Mouse (Mus musculus): ENCODE results near the gene Ankk1.

The Ankk1 gene

GRCm38 (mm10) chr9:49426921-49427320 lies at the start of gene Ankk1:
Ankk1 (minus strand) TSS chr9:49427021.
- in situ Hi-C loops (cut with MboI; ENCODE audit: low pct_unique_long_range_greater_than_20kb in 1 of 2, low sequenced_read_pairs in 2 of 2, unreplicated experiment in 1 of 2) = no loop called here

- in situ Hi-C loops (cut with MboI; ENCODE audit: low pct_unique_long_range_greater_than_20kb in 1 of 2, low sequenced_read_pairs in 2 of 2, unreplicated experiment in 1 of 2) = no loop called here
These were observed 45.3 kb upstream of the Ankk1 start for GRCm38 (mm10) chr9:49472126-49472525.

- in situ Hi-C loops (cut with MboI; ENCODE audit: low pct_unique_long_range_greater_than_20kb in 1 of 2, low sequenced_read_pairs in 2 of 2, unreplicated experiment in 1 of 2) = no loop called here
These were observed 44.1 kb upstream of the Ankk1 start for GRCm38 (mm10) chr9:49470946-49471345.

- in situ Hi-C loops (cut with MboI; ENCODE audit: low pct_unique_long_range_greater_than_20kb in 1 of 2, low sequenced_read_pairs in 2 of 2, unreplicated experiment in 1 of 2) = no loop called here
These were observed 43.2 kb upstream of the Ankk1 start for GRCm38 (mm10) chr9:49470006-49470405.

- in situ Hi-C loops (cut with MboI; ENCODE audit: low pct_unique_long_range_greater_than_20kb in 1 of 2, low sequenced_read_pairs in 2 of 2, unreplicated experiment in 1 of 2) = no loop called here
These were observed 29.3 kb upstream of the Ankk1 start for GRCm38 (mm10) chr9:49456136-49456535.

- in situ Hi-C loops (cut with MboI; ENCODE audit: low pct_unique_long_range_greater_than_20kb in 1 of 2, low sequenced_read_pairs in 2 of 2, unreplicated experiment in 1 of 2) = no loop called here
These were observed 25.6 kb upstream of the Ankk1 start for GRCm38 (mm10) chr9:49452396-49452795.

- in situ Hi-C loops (cut with MboI; ENCODE audit: low pct_unique_long_range_greater_than_20kb in 1 of 2, low sequenced_read_pairs in 2 of 2, unreplicated experiment in 1 of 2) = no loop called here
These were observed 23.7 kb upstream of the Ankk1 start for GRCm38 (mm10) chr9:49450491-49450890.

- in situ Hi-C loops (cut with MboI; ENCODE audit: low pct_unique_long_range_greater_than_20kb in 1 of 2, low sequenced_read_pairs in 2 of 2, unreplicated experiment in 1 of 2) = no loop called here
These were observed 15.8 kb upstream of the Ankk1 start for GRCm38 (mm10) chr9:49442621-49443020.

GRCm38 (mm10) chr9:49427478-49427877 lies 657 bp upstream of the Ankk1 start:
- in situ Hi-C loops (cut with MboI; ENCODE audit: low pct_unique_long_range_greater_than_20kb in 1 of 2, low sequenced_read_pairs in 2 of 2, unreplicated experiment in 1 of 2) = no loop called here

- in situ Hi-C loops (cut with MboI; ENCODE audit: low pct_unique_long_range_greater_than_20kb in 1 of 2, low sequenced_read_pairs in 2 of 2, unreplicated experiment in 1 of 2) = no loop called here
These were observed 1.2 kb downstream of the Ankk1 start for GRCm38 (mm10) chr9:49425585-49425984.

- in situ Hi-C loops (cut with MboI; ENCODE audit: low pct_unique_long_range_greater_than_20kb in 1 of 2, low sequenced_read_pairs in 2 of 2, unreplicated experiment in 1 of 2) = no loop called here
These were observed 3.0 kb downstream of the Ankk1 start for GRCm38 (mm10) chr9:49423866-49424265.

- in situ Hi-C loops (cut with MboI; ENCODE audit: low pct_unique_long_range_greater_than_20kb in 1 of 2, low sequenced_read_pairs in 2 of 2, unreplicated experiment in 1 of 2) = no loop called here
These were observed 16.2 kb downstream of the Ankk1 start for GRCm38 (mm10) chr9:49410621-49411020.

- in situ Hi-C loops (cut with MboI; ENCODE audit: low pct_unique_long_range_greater_than_20kb in 1 of 2, low sequenced_read_pairs in 2 of 2, unreplicated experiment in 1 of 2) = no loop called here
These were observed 19.8 kb downstream of the Ankk1 start for GRCm38 (mm10) chr9:49407028-49407427.

- in situ Hi-C loops (cut with MboI; ENCODE audit: low pct_unique_long_range_greater_than_20kb in 1 of 2, low sequenced_read_pairs in 2 of 2, unreplicated experiment in 1 of 2) = no loop called here
These were observed 23.1 kb downstream of the Ankk1 start for GRCm38 (mm10) chr9:49403711-49404110.

GRCm38 (mm10) chr9:49396006-49396405 lies 30.8 kb downstream of the Ankk1 start:
- in situ Hi-C loops (cut with MboI; ENCODE audit: low pct_unique_long_range_greater_than_20kb in 1 of 2, low sequenced_read_pairs in 2 of 2, unreplicated experiment in 1 of 2) = no loop called here

GRCm38 (mm10) chr9:49392242-49392641 lies 34.6 kb downstream of the Ankk1 start:
- in situ Hi-C loops (cut with MboI; ENCODE audit: low pct_unique_long_range_greater_than_20kb in 1 of 2, low sequenced_read_pairs in 2 of 2, unreplicated experiment in 1 of 2) = no loop called here

GRCm38 (mm10) chr9:49386119-49386518 lies 40.7 kb downstream of the Ankk1 start:
- in situ Hi-C loops (cut with MboI; ENCODE audit: low pct_unique_long_range_greater_than_20kb in 1 of 2, low sequenced_read_pairs in 2 of 2, unreplicated experiment in 1 of 2) = no loop called here

GRCm38 (mm10) chr9:49385301-49385700 lies 41.5 kb downstream of the Ankk1 start:
- in situ Hi-C loops (cut with MboI; ENCODE audit: low pct_unique_long_range_greater_than_20kb in 1 of 2, low sequenced_read_pairs in 2 of 2, unreplicated experiment in 1 of 2) = no loop called here

GRCm38 (mm10) chr9:49384855-49385254 lies 42.0 kb downstream of the Ankk1 start:
- in situ Hi-C loops (cut with MboI; ENCODE audit: low pct_unique_long_range_greater_than_20kb in 1 of 2, low sequenced_read_pairs in 2 of 2, unreplicated experiment in 1 of 2) = no loop called here

GRCm38 (mm10) chr9:49384041-49384440 lies 42.8 kb downstream of the Ankk1 start:
- in situ Hi-C loops (cut with MboI; ENCODE audit: low pct_unique_long_range_greater_than_20kb in 1 of 2, low sequenced_read_pairs in 2 of 2, unreplicated experiment in 1 of 2) = no loop called here

GRCm38 (mm10) chr9:49379962-49380361 lies 46.9 kb downstream of the Ankk1 start:
- in situ Hi-C loops (cut with MboI; ENCODE audit: low pct_unique_long_range_greater_than_20kb in 1 of 2, low sequenced_read_pairs in 2 of 2, unreplicated experiment in 1 of 2) = no loop called here
